Mouse (Mus musculus): ENCODE results near the gene Ugt1a7c. TPM values are rescaled to one million over a fixed set of nuclear protein-coding genes. Genes with fewer than 3 reads are reported as not detected.

Ugt1a7c gene
- polyA plus RNA-seq (2014; fragmentation: Illumina TruSeq; extraction: RNeasy Lipid Tissue Mini Kit (QIAGEN cat#74804); ENCODE audit: low read depth, low replicate concordance), result 1.3 TPM

GRCm38 (mm10) chr1:88094941-88095492 lies at the start of gene Ugt1a7c:
Ugt1a7c (plus strand) TSS chr1:88095062.

GRCm38 (mm10) chr1:88055088-88055487 lies 39.8 kb upstream of the Ugt1a7c start, which contains the start of gene Ugt1a10:
Ugt1a10 (plus strand) TSS chr1:88055388.

DNA sequence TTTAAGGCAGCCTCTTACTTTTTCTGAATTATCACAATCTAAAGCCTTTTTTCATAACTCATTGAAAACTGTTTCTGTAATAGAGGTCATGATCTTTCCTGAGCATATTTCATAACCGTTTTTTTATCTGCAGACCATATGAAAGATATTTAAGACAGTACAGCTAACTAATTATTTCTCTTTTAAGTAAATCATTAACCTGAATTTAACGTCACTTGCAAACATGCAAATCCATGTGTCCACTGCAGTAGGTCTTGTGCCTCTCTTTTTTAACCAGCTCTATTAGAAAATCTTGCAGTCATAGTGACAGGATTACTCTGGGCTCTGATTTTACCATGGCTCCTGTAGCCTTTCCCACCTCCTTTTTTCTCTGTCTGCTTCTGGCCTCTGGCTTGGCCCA lies 24.4 kb upstream of the Ugt1a7c start, which contains the start of gene Ugt1a9:
Gene Ugt1a9 (plus strand): TSS at position 306 of the 400 bp plus-strand sequence.

GRCm38 (mm10) chr1:88087513-88087912 lies 7.3 kb upstream of the Ugt1a7c start, which contains the start of gene Ugt1a8:
Ugt1a8 (plus strand) TSS chr1:88087813.

GRCm38 (mm10) chr1:88103019-88103418 lies 8.2 kb downstream of the Ugt1a7c start, which contains the start of gene Ugt1a6b:
Ugt1a6b (plus strand) TSS chr1:88103252.

GRCm38 (mm10) chr1:88134457-88135011 lies 39.7 kb downstream of the Ugt1a7c start, which contains the start of gene Ugt1a6a:
Ugt1a6a (plus strand) TSS chr1:88134809.

GRCm38 (mm10) chr1:88165711-88166110 lies 70.8 kb downstream of the Ugt1a7c start, which contains the start of gene Ugt1a5:
Ugt1a5 (plus strand) TSS chr1:88166012.

GRCm38 (mm10) chr1:88200456-88200855 lies 105.6 kb downstream of the Ugt1a7c start, which contains the start of gene Ugt1a2:
Ugt1a2 (plus strand) TSS chr1:88200601.

GRCm38 (mm10) chr1:88205294-88205922 lies 110.5 kb downstream of the Ugt1a7c start, which contains the start of gene Dnajb3:
Dnajb3 (minus strand) TSS chr1:88205782.

GRCm38 (mm10) chr1:88211812-88212211 lies 117.0 kb downstream of the Ugt1a7c start, which contains the start of gene Ugt1a1:
Ugt1a1 (plus strand) TSS chr1:88211959.

DNA sequence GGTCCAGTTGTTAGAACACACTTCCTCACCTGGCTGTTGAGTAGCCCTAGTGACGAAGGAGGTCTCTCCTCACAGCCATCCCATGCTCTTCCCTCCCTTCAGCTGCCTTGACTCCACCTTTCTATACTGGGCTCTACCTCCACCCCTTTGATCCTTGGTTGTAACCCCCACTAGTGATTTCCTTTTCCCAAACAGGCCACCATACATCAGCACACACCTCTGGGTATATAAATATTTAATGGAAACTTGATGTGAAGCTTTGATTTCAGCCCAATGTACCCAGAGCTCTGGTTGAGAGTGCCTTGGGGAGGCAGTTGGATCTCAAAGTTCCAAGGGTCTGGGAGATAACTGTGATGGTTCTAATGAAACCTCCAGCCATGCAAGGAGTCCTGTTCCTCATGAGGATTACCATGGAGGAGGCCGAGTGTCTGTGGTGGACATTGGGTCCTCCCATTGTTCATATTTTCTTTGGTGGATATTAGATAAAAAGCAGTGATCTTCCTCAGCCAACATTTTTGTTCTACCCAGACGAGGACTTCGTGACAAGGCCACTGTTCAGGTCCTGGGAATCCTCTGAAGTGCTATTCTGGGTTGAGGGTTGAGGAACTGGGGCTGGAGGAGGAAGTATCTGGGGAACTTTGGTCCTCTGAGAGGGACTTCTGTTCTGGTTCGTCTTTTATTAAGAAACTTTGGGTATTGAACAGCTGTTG lies 132.0 kb downstream of the Ugt1a7c start, which contains the start of gene Mroh2a:
Gene Mroh2a (plus strand): TSS at position 317 of the 710 bp plus-strand sequence.

Other genes with a start within 250 kb of the Ugt1a7c start
- 27.1 TPM for gene Dgkd, start 241.8 kb upstream of the Ugt1a7c start, polyA plus RNA-seq (2014; fragmentation: Illumina TruSeq; extraction: RNeasy Lipid Tissue Mini Kit (QIAGEN cat#74804); ENCODE audit: low read depth, low replicate concordance)
- 18.7 TPM for gene Usp40, start 86.5 kb upstream of the Ugt1a7c start, polyA plus RNA-seq (2014; fragmentation: Illumina TruSeq; extraction: RNeasy Lipid Tissue Mini Kit (QIAGEN cat#74804); ENCODE audit: low read depth, low replicate concordance)
- gene Ugt1a10, start 39.7 kb upstream of the Ugt1a7c start, polyA plus RNA-seq (2014; fragmentation: Illumina TruSeq; extraction: RNeasy Lipid Tissue Mini Kit (QIAGEN cat#74804); ENCODE audit: low read depth, low replicate concordance), result not detected
- gene Ugt1a9, start 24.3 kb upstream of the Ugt1a7c start, polyA plus RNA-seq (2014; fragmentation: Illumina TruSeq; extraction: RNeasy Lipid Tissue Mini Kit (QIAGEN cat#74804); ENCODE audit: low read depth, low replicate concordance), result not detected
- not detected for gene Ugt1a8, start 7.2 kb upstream of the Ugt1a7c start, polyA plus RNA-seq (2014; fragmentation: Illumina TruSeq; extraction: RNeasy Lipid Tissue Mini Kit (QIAGEN cat#74804); ENCODE audit: low read depth, low replicate concordance)
- not detected for gene Ugt1a6b, start 8.2 kb downstream of the Ugt1a7c start, polyA plus RNA-seq (2014; fragmentation: Illumina TruSeq; extraction: RNeasy Lipid Tissue Mini Kit (QIAGEN cat#74804); ENCODE audit: low read depth, low replicate concordance)
- gene Ugt1a6a, start 39.7 kb downstream of the Ugt1a7c start, polyA plus RNA-seq (2014; fragmentation: Illumina TruSeq; extraction: RNeasy Lipid Tissue Mini Kit (QIAGEN cat#74804); ENCODE audit: low read depth, low replicate concordance), result 1.7 TPM
- gene Ugt1a5, start 71.0 kb downstream of the Ugt1a7c start, polyA plus RNA-seq (2014; fragmentation: Illumina TruSeq; extraction: RNeasy Lipid Tissue Mini Kit (QIAGEN cat#74804); ENCODE audit: low read depth, low replicate concordance), result not detected
- gene Ugt1a2, start 105.5 kb downstream of the Ugt1a7c start, polyA plus RNA-seq (2014; fragmentation: Illumina TruSeq; extraction: RNeasy Lipid Tissue Mini Kit (QIAGEN cat#74804); ENCODE audit: low read depth, low replicate concordance), result not detected
- not detected for gene Dnajb3, start 110.7 kb downstream of the Ugt1a7c start, polyA plus RNA-seq (2014; fragmentation: Illumina TruSeq; extraction: RNeasy Lipid Tissue Mini Kit (QIAGEN cat#74804); ENCODE audit: low read depth, low replicate concordance)
- gene Ugt1a1, start 116.9 kb downstream of the Ugt1a7c start, polyA plus RNA-seq (2014; fragmentation: Illumina TruSeq; extraction: RNeasy Lipid Tissue Mini Kit (QIAGEN cat#74804); ENCODE audit: low read depth, low replicate concordance), result 0.68 TPM
- not detected for gene Mroh2a, start 131.9 kb downstream of the Ugt1a7c start, polyA plus RNA-seq (2014; fragmentation: Illumina TruSeq; extraction: RNeasy Lipid Tissue Mini Kit (QIAGEN cat#74804); ENCODE audit: low read depth, low replicate concordance)
- gene Hjurp, start 182.6 kb downstream of the Ugt1a7c start, polyA plus RNA-seq (2014; fragmentation: Illumina TruSeq; extraction: RNeasy Lipid Tissue Mini Kit (QIAGEN cat#74804); ENCODE audit: low read depth, low replicate concordance), result 26.4 TPM
- not detected for gene Trpm8, start 182.6 kb downstream of the Ugt1a7c start, polyA plus RNA-seq (2014; fragmentation: Illumina TruSeq; extraction: RNeasy Lipid Tissue Mini Kit (QIAGEN cat#74804); ENCODE audit: low read depth, low replicate concordance)

Data from heart, adult 10 weeks (tissue).